Mouse (Mus musculus) stomach, embryonic 14.5 days (tissue): ENCODE results near the gene Rcbtb2. TPM values are rescaled to one million over a fixed set of nuclear protein-coding genes. Genes with fewer than 3 reads are reported as not detected.
"Not testable (repeated sequence)": the region's sequence is repeated elsewhere in the genome, so short reads cannot be mapped to it uniquely, and the experiment has no call there.

Experiments
- ATAC-seq: fragments of 200-750 bp; cut with Nextera tagmentation; 2 replicates; pipeline ENCODE4 v1.8.0; 2017; ENCODE audit warnings: low read depth, moderate TSS enrichment; ENCODE audit not compliant: insufficient number of reproducible peaks, insufficient read depth, low FRiP score
- H3K27ac ChIP-seq: fragments of 300-500 bp; sonication (generic); 2 replicates; pipeline ENCODE4 v1.5.1; 2014; ENCODE audit warnings: mild to moderate bottlenecking, low read length, moderate library complexity, mixed read lengths
- H3K27me3 ChIP-seq: fragments of 300-500 bp; sonication (generic); 2 replicates; pipeline ENCODE4 v1.6.1; 2014; ENCODE audit warnings: low read length, control low read depth, mixed read lengths; ENCODE audit not compliant: control insufficient read depth, insufficient read depth
- H3K36me3 ChIP-seq: fragments of 300-500 bp; sonication (generic); 2 replicates; pipeline ENCODE4 v1.6.1; 2014; ENCODE audit warnings: mild to moderate bottlenecking, control low read depth, low read length, moderate library complexity, mixed read lengths; ENCODE audit not compliant: control insufficient read depth, insufficient read depth
- H3K4me1 ChIP-seq: fragments of 300-500 bp; sonication (generic); 2 replicates; pipeline ENCODE4 v1.6.1; 2014; ENCODE audit warnings: low read length, control low read depth, mixed read lengths; ENCODE audit not compliant: control insufficient read depth, insufficient read depth
- H3K4me2 ChIP-seq: fragments of 300-500 bp; sonication (generic); replicated peaks from 2 replicates; pipeline ENCODE4 v1.6.1; 2014; ENCODE audit warnings: low read depth, low read length, control low read depth
- H3K4me3 ChIP-seq: fragments of 300-500 bp; sonication (generic); 2 replicates; pipeline ENCODE4 v1.5.1; 2014; ENCODE audit warnings: low read depth, low read length, control low read depth
- H3K9ac ChIP-seq: fragments of 300-500 bp; sonication (generic); replicated peaks from 2 replicates; pipeline ENCODE4 v1.6.1; 2014; ENCODE audit warnings: low read depth, mild to moderate bottlenecking, control low read depth, low read length, moderate library complexity, mixed read lengths
- H3K9me3 ChIP-seq: fragments of 300-500 bp; sonication (generic); 2 replicates; pipeline ENCODE4 v1.6.1; 2016; ENCODE audit warnings: low read depth, low read length, control low read depth; ENCODE audit not compliant: control insufficient read depth
- WGBS: fragments of 180-500 bp; shearing (Covaris S2); extraction: QIAGEN DNeasy Blood & Tissue Kit; methylation state at CpG from one replicate; pipeline ENCODE4 v1.1.7; 2014; 5-methylcytosine and 5-hydroxymethylcytosine counted together
- polyA plus RNA-seq: library from polyadenylated mRNA; unstranded; fragments of >200 nt; fragmentation: Nextera tagmentation; extraction: Ambion mirVana; gene quantifications from 2 replicates; pipeline ENCODE4 v1.2.1, GENCODE M21; 2014

The Rcbtb2 gene
- polyA plus RNA-seq, 1 experiment from 2014 or later, result 106 TPM

DNA sequence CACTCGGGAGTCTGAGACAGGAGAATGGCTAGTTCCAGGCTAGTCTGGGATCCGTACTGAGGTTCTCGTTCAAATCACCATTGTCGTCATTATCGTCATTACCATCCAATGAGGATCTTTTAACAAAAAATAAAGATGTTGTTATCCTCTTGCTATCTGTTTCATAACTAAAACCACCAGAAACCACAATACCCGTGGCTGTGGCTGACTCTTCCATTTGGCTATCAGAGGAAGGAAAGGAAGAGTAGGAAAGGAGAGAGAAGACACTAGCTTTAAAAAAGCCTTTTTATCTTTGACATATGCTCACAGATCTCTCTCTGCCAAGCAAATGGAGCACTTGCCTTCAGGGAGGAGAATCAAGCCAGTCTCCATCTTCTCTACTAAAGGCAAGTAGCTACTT lies 14.9 kb upstream of the Rcbtb2 start:
- Histone ChIP-seq H3K9me3 (no peaks in the 10 kb centered on the region), H3K4me2 (no peak overlapping the region)

GRCm38 (mm10) chr14:73110682-73111081 lies 12.2 kb upstream of the Rcbtb2 start:
- 68% methylated on average over 3 of the region's 3 CpGs for WGBS
- no peaks in the 10 kb centered on the region for H3K9me3 ChIP-seq
- no peaks in the 10 kb centered on the region for H3K36me3 ChIP-seq
- no peaks in the 10 kb centered on the region for H3K27me3 ChIP-seq
- no peak overlapping the region for H3K4me3 ChIP-seq
- no peak overlapping the region for H3K4me2 ChIP-seq
- H3K9ac ChIP-seq, result no peak overlapping the region
- no peaks in the 10 kb centered on the region for H3K4me1 ChIP-seq
- ATAC-seq, result no peak
- H3K27ac ChIP-seq, result no peak overlapping the region

More for the DNA sequence above, 14.9 kb upstream of the Rcbtb2 start:
- WGBS, result 79% methylated on average over 6 of the region's 6 CpGs
- H3K36me3 ChIP-seq, result no peaks in the 10 kb centered on the region
- H3K9ac ChIP-seq, result no peak overlapping the region
- H3K27ac ChIP-seq, result no peak overlapping the region
- no peaks in the 10 kb centered on the region for H3K4me1 ChIP-seq
- no peaks in the 10 kb centered on the region for H3K27me3 ChIP-seq
- no peak for ATAC-seq
- no peak overlapping the region for H3K4me3 ChIP-seq

DNA sequence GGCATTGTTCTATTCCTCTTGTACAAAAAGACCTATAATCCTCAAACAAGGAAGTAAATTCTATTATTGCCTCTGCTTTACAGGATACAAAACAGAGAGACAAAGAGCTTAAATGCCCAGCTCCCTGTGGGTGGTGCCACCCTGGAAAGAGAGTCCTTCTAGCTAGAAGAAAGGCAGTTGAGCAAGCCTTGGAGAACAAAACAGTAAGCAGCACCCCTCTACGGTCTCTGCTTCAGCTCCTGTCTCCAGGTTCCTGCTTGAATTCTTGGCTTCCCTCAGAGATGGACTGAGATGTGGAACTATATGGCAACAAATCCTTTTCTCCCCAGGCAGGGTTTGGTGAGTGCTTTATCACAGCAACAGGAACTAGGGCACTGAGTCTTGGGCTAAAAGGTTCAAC lies 11.7 kb upstream of the Rcbtb2 start:
- ATAC-seq, result no peak
- Histone ChIP-seq H3K27me3 (no peaks in the 10 kb centered on the region), H3K4me1 (no peaks in the 10 kb centered on the region), H3K4me3 (no peak overlapping the region), H3K9me3 (no peaks in the 10 kb centered on the region), H3K27ac (no peak overlapping the region), H3K36me3 (no peaks in the 10 kb centered on the region), H3K4me2 (no peak overlapping the region), H3K9ac (no peak overlapping the region)
- 64% methylated on average over 1 of the region's 1 CpGs for WGBS

DNA sequence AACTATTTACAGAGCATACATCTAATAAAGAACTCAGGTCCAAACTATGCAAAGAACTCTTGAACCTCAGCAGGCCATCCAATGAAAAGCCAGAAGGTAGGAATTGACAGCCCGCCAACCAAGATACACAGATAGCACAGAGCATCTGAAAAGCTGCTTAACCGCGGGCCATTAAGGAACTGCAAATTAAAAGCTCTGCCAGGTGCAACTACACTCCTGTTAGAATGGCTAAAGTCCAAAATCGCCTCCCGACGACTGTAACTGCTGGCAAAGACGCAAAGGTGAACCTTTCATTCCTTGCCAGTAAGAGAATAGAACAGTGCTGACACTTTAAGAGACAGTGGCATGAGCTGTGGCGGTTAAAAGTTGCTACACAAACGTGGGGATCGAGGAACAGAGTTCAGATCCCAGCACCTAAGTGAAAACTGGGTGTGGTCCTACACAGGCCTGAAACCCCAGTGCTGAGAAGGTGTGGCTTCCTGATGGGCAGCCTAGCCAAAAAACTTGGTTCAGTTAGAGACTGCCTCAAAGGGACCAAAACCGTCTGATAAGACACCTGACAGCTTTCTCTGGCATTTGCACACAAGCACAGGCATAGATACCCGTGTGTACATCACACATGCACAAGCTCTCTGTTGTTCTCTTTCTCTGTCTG lies 10.5 kb upstream of the Rcbtb2 start:
- WGBS, result 54% methylated on average over 12 of the region's 12 CpGs
- Histone ChIP-seq H3K9me3 (no peaks in the 10 kb centered on the region), H3K4me1 (no peaks in the 10 kb centered on the region), H3K4me2 (no peak overlapping the region), H3K4me3 (no peak overlapping the region), H3K9ac (no peak overlapping the region), H3K36me3 (no peaks in the 10 kb centered on the region), H3K27ac (no peak overlapping the region), H3K27me3 (no peaks in the 10 kb centered on the region)
- ATAC-seq, result no peak

DNA sequence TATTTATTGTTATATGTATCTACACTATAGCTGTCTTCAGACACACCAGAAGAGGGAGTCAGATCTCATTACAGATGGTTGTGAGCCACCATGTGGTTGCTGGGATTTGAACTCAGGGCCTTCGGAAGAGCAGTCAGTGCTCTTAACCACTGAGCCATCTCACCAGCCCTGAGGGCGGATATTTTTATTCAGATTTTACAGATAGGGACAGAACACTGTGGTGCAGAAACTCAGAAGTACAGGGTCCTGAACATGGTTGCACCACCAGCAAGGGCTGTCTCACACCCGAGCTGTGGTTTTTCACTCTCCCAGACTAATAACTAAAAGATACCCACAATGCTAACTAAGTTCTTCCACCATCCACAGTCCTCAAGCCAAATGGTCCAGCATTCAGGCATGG lies 7.9 kb upstream of the Rcbtb2 start:
- 91% methylated on average over 3 of the region's 3 CpGs for WGBS
- not testable (repeated sequence) for H3K36me3 ChIP-seq, H3K27me3 ChIP-seq, H3K4me1 ChIP-seq, H3K9ac ChIP-seq, H3K27ac ChIP-seq, H3K9me3 ChIP-seq, H3K4me2 ChIP-seq, ATAC-seq, H3K4me3 ChIP-seq

GRCm38 (mm10) chr14:73116301-73116700 lies 6.5 kb upstream of the Rcbtb2 start:
- WGBS, result 71% methylated on average over 2 of the region's 2 CpGs

DNA sequence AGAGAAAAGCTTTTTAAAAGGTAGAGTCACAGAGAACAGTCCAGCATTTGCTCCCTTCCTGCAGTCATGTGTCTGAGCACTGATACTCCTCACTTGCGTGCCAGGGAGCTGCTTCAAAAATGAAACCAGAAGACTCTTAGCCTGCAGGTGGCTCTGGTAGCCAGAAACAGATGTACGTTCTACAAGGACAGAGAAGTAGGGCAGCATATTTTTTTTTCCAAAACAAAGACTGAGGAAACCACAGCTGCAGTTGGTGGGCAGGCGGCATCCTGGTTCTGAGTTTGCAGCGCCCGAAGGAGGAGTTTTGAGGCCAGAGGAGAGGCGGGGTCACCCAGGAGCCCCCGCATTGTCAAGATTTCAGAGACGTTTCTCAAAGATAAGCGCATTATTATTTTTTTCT lies 5.9 kb upstream of the Rcbtb2 start:
- 27% methylated on average over 9 of the region's 9 CpGs for WGBS
- Histone ChIP-seq H3K27me3 (no peaks in the 10 kb centered on the region), H3K27ac (no peak overlapping the region), H3K4me3 (no peak overlapping the region), H3K36me3 (no peaks in the 10 kb centered on the region), H3K4me2 (no peak overlapping the region), H3K4me1 (peaks cover 4% of the 10 kb centered on the region), H3K9ac (no peak overlapping the region), H3K9me3 (no peaks in the 10 kb centered on the region)
- no peak for ATAC-seq

More at GRCm38 (mm10) chr14:73116301-73116700, 6.5 kb upstream of the Rcbtb2 start:
- H3K9ac ChIP-seq, result no peak overlapping the region
- no peak for ATAC-seq
- peaks cover 4% of the 10 kb centered on the region for H3K4me1 ChIP-seq
- no peaks in the 10 kb centered on the region for H3K9me3 ChIP-seq
- no peak overlapping the region for H3K4me2 ChIP-seq
- H3K27me3 ChIP-seq, result no peaks in the 10 kb centered on the region
- no peak overlapping the region for H3K4me3 ChIP-seq
- no peaks in the 10 kb centered on the region for H3K36me3 ChIP-seq
- no peak overlapping the region for H3K27ac ChIP-seq

DNA sequence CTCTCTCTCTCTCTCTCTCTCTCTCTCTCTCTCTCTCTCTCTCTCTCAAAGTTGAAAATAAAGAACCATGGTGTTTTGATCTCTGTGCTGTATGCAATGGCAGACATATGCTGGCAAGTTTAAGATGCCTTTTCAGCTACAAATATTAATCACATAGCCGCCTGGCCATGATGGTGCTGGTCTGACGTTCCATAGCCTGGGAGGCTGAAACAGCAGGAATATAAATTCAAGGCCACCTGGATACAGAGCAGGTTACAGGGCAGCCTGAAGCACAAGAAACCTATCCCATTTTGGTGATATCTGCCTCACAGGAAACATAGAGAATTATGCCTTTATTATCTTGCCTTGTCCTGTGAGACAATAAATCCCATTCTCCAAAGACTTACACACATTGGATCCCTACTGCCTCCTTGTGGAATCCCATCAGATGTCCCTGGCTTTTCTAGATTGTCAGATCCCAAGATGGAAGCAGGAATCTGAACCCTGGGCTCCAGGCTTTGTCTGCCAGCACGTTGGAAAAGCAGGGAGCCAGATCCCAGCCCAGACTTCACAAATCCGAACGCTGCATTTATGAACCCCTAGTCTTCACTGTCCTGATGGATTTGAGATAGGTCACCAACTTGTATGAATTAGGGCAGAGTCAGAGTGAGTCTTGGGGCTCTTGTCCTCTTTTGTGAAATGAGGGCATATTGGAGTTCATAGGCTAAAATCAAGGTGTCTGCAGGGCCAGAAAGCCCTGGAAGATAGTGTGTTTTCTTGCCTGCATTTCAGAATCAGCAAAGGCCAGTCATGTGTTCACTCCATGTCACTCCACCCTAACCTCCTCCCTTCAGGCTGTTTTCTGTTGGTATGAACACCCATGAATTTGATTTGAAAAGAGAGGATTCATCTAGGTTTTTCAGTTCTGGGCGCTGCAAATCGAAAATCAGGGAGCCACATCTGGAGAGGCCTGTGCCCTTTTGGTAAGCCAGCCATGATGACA lies 5.1 kb upstream of the Rcbtb2 start:
- Histone ChIP-seq H3K4me1 (peaks cover 4% of the 10 kb centered on the region), H3K27ac (no peak overlapping the region), H3K9ac (no peak overlapping the region), H3K4me2 (no peak overlapping the region), H3K36me3 (no peaks in the 10 kb centered on the region), H3K27me3 (no peaks in the 10 kb centered on the region), H3K4me3 (no peak overlapping the region), H3K9me3 (no peaks in the 10 kb centered on the region)
- ATAC-seq, result no peak
- WGBS, result 74% methylated on average over 7 of the region's 7 CpGs
